ENCODE assay signal across 13 mouse cellular contexts in genomic region chr12:118660384-118661213, GRCm38 (mm10).
DNase-seq lines count a peak whose midpoint lies in the region; ATAC-seq and TF ChIP-seq lines count a peak whose summit lies in the region.
"Had no signal": no experiment of that assay in that cellular context is flagged by ENCODE, and none has a peak within 500 bp of the region (broad histone marks: within the 10 kb centered on the region; RNA-seq: fewer than 3 reads in every experiment).

No protein-coding gene starts in this region.

- H3K4me3 ChIP-seq in heart, adult 2 months = no peak overlapping the region
- H3K4me3 ChIP-seq in neural tube, embryonic 11.5 days (ENCODE audit: low read depth, low read length) = no peak overlapping the region
- no peak overlapping the region for H3K4me3 ChIP-seq in hindbrain, postnatal 0 days (ENCODE audit: low read length)
- H3K4me3 ChIP-seq in neural tube, embryonic 15.5 days (replicated peaks) = no peak overlapping the region
- H3K4me3 ChIP-seq: liver, embryonic 15.5 days had no signal

- H3K9ac ChIP-seq in heart, adult 2 months (ENCODE audit: low read depth, low read length) = no peak overlapping the region
- no peak overlapping the region for H3K9ac ChIP-seq in neural tube, embryonic 11.5 days (ENCODE audit: low read length)
- no peak overlapping the region for H3K9ac ChIP-seq in hindbrain, postnatal 0 days (replicated peaks; ENCODE audit: low read length)
- no peak overlapping the region for H3K9ac ChIP-seq in neural tube, embryonic 15.5 days (replicated peaks)
- H3K9ac ChIP-seq: liver, embryonic 15.5 days had no signal

- H3K36me3 ChIP-seq in heart, adult 2 months (ENCODE audit: control insufficient read depth, insufficient read depth, low read length) = no peaks in the 10 kb centered on the region
- no peaks in the 10 kb centered on the region for H3K36me3 ChIP-seq in neural tube, embryonic 11.5 days (ENCODE audit: control insufficient read depth, insufficient read depth, low read length)
- H3K36me3 ChIP-seq in hindbrain, postnatal 0 days (ENCODE audit: insufficient read depth, low read length) = no peaks in the 10 kb centered on the region
- H3K36me3 ChIP-seq in neural tube, embryonic 15.5 days = no peaks in the 10 kb centered on the region
- H3K36me3 ChIP-seq: liver, embryonic 15.5 days had no signal

- TF ChIP-seq POLR2A in heart, adult 2 months (IDR thresholded peaks at IDR 0.05; ENCODE audit: insufficient read depth, low read depth, low read length) = no peak

- intact Hi-C loops in heart, adult 2 months (cut with DNase I) = no loop called here

- peak; percentile 4 for DNase-seq in heart, adult 11 months
- DNase-seq in heart, adult 2 months = no peak
- DNase-seq in neural tube, embryonic 11.5 days (ENCODE audit: low spot score) = peak; percentile 26
- DNase-seq in neural tube, embryonic 10.5 days (ENCODE audit: extremely low spot score, low spot score) = no peak
- no peak for DNase-seq in hindbrain, postnatal 0 days (ENCODE audit: low spot score)
- no peak for DNase-seq in urinary bladder, adult 18-20 months (ENCODE audit: low spot score in 2 of 2)
- DNase-seq in cerebellum, postnatal 14 days = no peak
- DNase-seq: layer of hippocampus, postnatal 36 days; spleen, adult 18-20 months; thymus, adult 2 months had no signal

- ATAC-seq in neural tube, embryonic 11.5 days (ENCODE audit: insufficient read depth, low FRiP score, low TSS enrichment) = no peak; the same call in 1 of the 2 replicates
- no peak for ATAC-seq in hindbrain, postnatal 0 days
- ATAC-seq in neural tube, embryonic 15.5 days (ENCODE audit: low FRiP score) = peak; percentile 38; the same call in 1 of the 2 replicates
- ATAC-seq: intestine, postnatal 0 days had no signal

- H3K27ac ChIP-seq in heart, adult 2 months = no peak overlapping the region
- no peak overlapping the region for H3K27ac ChIP-seq in neural tube, embryonic 11.5 days (ENCODE audit: low read depth, low read length)
- H3K27ac ChIP-seq in hindbrain, postnatal 0 days = no peak overlapping the region
- H3K27ac ChIP-seq in neural tube, embryonic 15.5 days (replicated peaks) = no peak overlapping the region
- H3K27ac ChIP-seq: liver, embryonic 15.5 days had no signal

- H3K27me3 ChIP-seq in heart, adult 2 months (ENCODE audit: control insufficient read depth, insufficient read depth, low read length) = no peaks in the 10 kb centered on the region
- H3K27me3 ChIP-seq in neural tube, embryonic 11.5 days (ENCODE audit: control insufficient read depth, insufficient read depth, low read length) = peaks cover 39% of the 10 kb centered on the region
- H3K27me3 ChIP-seq in hindbrain, postnatal 0 days (ENCODE audit: insufficient read depth, low read length) = peaks cover 41% of the 10 kb centered on the region; the same call in 1 of the 2 replicates
- H3K27me3 ChIP-seq in neural tube, embryonic 15.5 days (replicated peaks) = peaks cover 51% of the 10 kb centered on the region

- no peaks in the 10 kb centered on the region for H3K79me2 ChIP-seq in heart, adult 2 months (replicated peaks; ENCODE audit: control insufficient read depth, insufficient read depth, low read length)

- no peak for TF ChIP-seq EP300 in heart, adult 2 months (IDR thresholded peaks at IDR 0.05; ENCODE audit: insufficient read depth, low read depth, low read length)

- WGBS in heart, adult 2 months = 26% methylated on average over 12 of the region's 12 CpGs
- 3% methylated on average over 12 of the region's 12 CpGs for WGBS in neural tube, embryonic 11.5 days
- WGBS in hindbrain, postnatal 0 days = 5% methylated on average over 12 of the region's 12 CpGs
- WGBS in neural tube, embryonic 15.5 days = 4% methylated on average over 12 of the region's 12 CpGs

- H3K4me2 ChIP-seq in neural tube, embryonic 11.5 days (ENCODE audit: low read depth) = peak overlapping the region; percentile 2; the same call in 1 of the 2 replicates
- peak overlapping the region; percentile 26; the same call in 1 of the 2 replicates for H3K4me2 ChIP-seq in hindbrain, postnatal 0 days (ENCODE audit: low read depth, low read length)
- H3K4me2 ChIP-seq in neural tube, embryonic 15.5 days = peak overlapping the region; percentile 25
- H3K4me2 ChIP-seq: liver, embryonic 15.5 days had no signal

- no peaks in the 10 kb centered on the region for H3K4me1 ChIP-seq in heart, adult 2 months (ENCODE audit: control insufficient read depth, insufficient read depth, low read length)
- peaks cover 12% of the 10 kb centered on the region for H3K4me1 ChIP-seq in neural tube, embryonic 11.5 days (ENCODE audit: control insufficient read depth, insufficient read depth, low read length)
- no peaks in the 10 kb centered on the region for H3K4me1 ChIP-seq in hindbrain, postnatal 0 days (ENCODE audit: insufficient read depth, low read length)
- H3K4me1 ChIP-seq in neural tube, embryonic 15.5 days = peaks cover 16% of the 10 kb centered on the region
- H3K4me1 ChIP-seq: liver, embryonic 15.5 days had no signal

- no peaks in the 10 kb centered on the region for H3K9me3 ChIP-seq in neural tube, embryonic 11.5 days (ENCODE audit: control insufficient read depth, low read length)
- H3K9me3 ChIP-seq in hindbrain, postnatal 0 days (ENCODE audit: low read length) = no peaks in the 10 kb centered on the region
- no peaks in the 10 kb centered on the region for H3K9me3 ChIP-seq in neural tube, embryonic 15.5 days (replicated peaks)
- H3K9me3 ChIP-seq: liver, embryonic 15.5 days had no signal

- TF ChIP-seq CTCF in heart, adult 2 months (IDR thresholded peaks at IDR 0.05) = no peak
- TF ChIP-seq CTCF in hindbrain, postnatal 0 days (IDR thresholded peaks at IDR 0.05; ENCODE audit: low read depth) = no peak

Comparison
In these comparisons a context has a peak if more than half of its experiments do, and no peak if none do; other contexts are left out.
1. DNase-seq: peak in heart, adult 11 months (single experiment) and neural tube, embryonic 11.5 days (single experiment); none in heart, adult 2 months (0 of 2), neural tube, embryonic 10.5 days (single experiment), hindbrain, postnatal 0 days (single experiment), urinary bladder, adult 18-20 months (0 of 2) and cerebellum, postnatal 14 days (0 of 2).
2. Peak in every context shown above with its lines, with median percentiles within 50 percentile points of each other: H3K4me2 ChIP-seq.